Mouse (Mus musculus) c-Kit-negative CD71-positive TER-119-positive erythroid progenitor cells, embryonic 14.5 days (primary cell): ENCODE results near the gene Lhx6.

Experiments used
- DNase-seq: peaks from one replicate; pipeline ENCODE4 v3.0.0-alpha.2; 2013; ENCODE audit warnings: low read depth, low spot score

Gene Lhx6

GRCm38 (mm10) chr2:36039297-36039985 is 65.8 kb downstream of the Lhx6 start:
- no peak for DNase-seq

GRCm38 (mm10) chr2:36035413-36036081 is 69.7 kb downstream of the Lhx6 start:
- no peak for DNase-seq

- no peak for DNase-seq
Observed at GRCm38 (mm10) chr2:36034898-36035297, 70.3 kb downstream of the Lhx6 start.

GRCm38 (mm10) chr2:36033966-36034365 is 71.2 kb downstream of the Lhx6 start:
- DNase-seq = no peak

- DNase-seq = no peak
Observed at GRCm38 (mm10) chr2:36032884-36033283, 72.3 kb downstream of the Lhx6 start.
